Mouse (Mus musculus): ENCODE measurements around the gene Amacr.

The Amacr gene

GRCm38 (mm10) chr15:10991566-10991965 is 10.0 kb downstream of the Amacr start:
- DNase-seq: no peak

GRCm38 (mm10) chr15:10999832-11000231 is 18.3 kb downstream of the Amacr start:
- no peak for DNase-seq

GRCm38 (mm10) chr15:11000421-11000820 is 18.9 kb downstream of the Amacr start, which contains the start of gene Slc45a2:
Gene Slc45a2, plus strand, starts transcription at chr15:11000721.
- DNase-seq: no peak

GRCm38 (mm10) chr15:11003791-11004190 is 22.2 kb downstream of the Amacr start:
- DNase-seq: no peak

GRCm38 (mm10) chr15:11004646-11005045 is 23.1 kb downstream of the Amacr start:
- no peak for DNase-seq

GRCm38 (mm10) chr15:11008756-11009155 is 27.2 kb downstream of the Amacr start:
- DNase-seq: no peak

- DNase-seq: no peak
Measured at GRCm38 (mm10) chr15:11010976-11011548, 29.5 kb downstream of the Amacr start.

GRCm38 (mm10) chr15:11014931-11015330 is 33.4 kb downstream of the Amacr start:
- DNase-seq: no peak

- DNase-seq: no peak
Measured at GRCm38 (mm10) chr15:11026801-11027561, 45.4 kb downstream of the Amacr start.

- no peak for DNase-seq
Measured at GRCm38 (mm10) chr15:11030188-11030587, 48.6 kb downstream of the Amacr start.

GRCm38 (mm10) chr15:11035947-11036474 is 54.5 kb downstream of the Amacr start:
- peak; percentile 18 to 41 for DNase-seq

- peak; percentile 24 to 46 for DNase-seq
Measured at GRCm38 (mm10) chr15:11036535-11037375, 55.2 kb downstream of the Amacr start.

GRCm38 (mm10) chr15:11037376-11037695 is 55.8 kb downstream of the Amacr start:
- DNase-seq: no peak

GRCm38 (mm10) chr15:11037711-11038110 is 56.2 kb downstream of the Amacr start, which contains the start of gene Rxfp3:
Gene Rxfp3, minus strand, starts transcription at chr15:11037991.
- DNase-seq: peak; percentile 34 to 51

GRCm38 (mm10) chr15:11038476-11038875 is 56.9 kb downstream of the Amacr start:
- DNase-seq: peak; percentile 63 to 66

GRCm38 (mm10) chr15:11040067-11040466 is 58.5 kb downstream of the Amacr start:
- DNase-seq: no peak

GRCm38 (mm10) chr15:11041229-11041628 is 59.7 kb downstream of the Amacr start:
- DNase-seq: no peak

- DNase-seq: no peak
Measured at GRCm38 (mm10) chr15:11042828-11043227, 61.3 kb downstream of the Amacr start.

All from kidney, postnatal 4 days (tissue).